Comparison of ENCODE assay signal across 25 mouse cellular contexts in the genomic region with DNA sequence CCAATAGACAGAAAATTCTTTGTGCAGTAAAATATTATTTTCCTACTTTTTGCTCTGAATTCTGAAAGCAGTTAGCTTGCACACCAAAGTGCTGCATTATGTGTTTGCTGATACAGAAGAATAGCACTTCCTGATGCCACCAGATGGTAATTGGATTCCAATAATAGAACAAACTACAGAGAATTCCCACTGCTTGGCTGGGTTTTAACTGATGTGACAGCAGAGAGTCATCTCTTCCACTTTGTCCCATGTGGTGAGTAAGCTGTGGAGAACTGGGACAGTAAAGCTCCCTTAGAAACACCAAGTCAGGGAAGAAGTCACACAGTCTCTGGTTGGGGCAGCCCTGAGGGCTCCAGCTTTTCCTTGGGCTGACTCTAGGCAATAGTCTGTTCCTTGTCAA.
DNase-seq lines count a peak whose midpoint lies in the region; ATAC-seq and TF ChIP-seq lines count a peak whose summit lies in the region.
"Had no signal": no experiment of that assay in that cellular context is flagged by ENCODE, and none has a peak within 500 bp of the region (broad histone marks: within the 10 kb centered on the region; RNA-seq: fewer than 3 reads in every experiment).

No protein-coding gene starts in this region.

- no peak for TF ChIP-seq CTCF in midbrain, postnatal 0 days (IDR thresholded peaks at IDR 0.05)

- H3K4me3 ChIP-seq in midbrain, postnatal 0 days (ENCODE audit: low read depth, low read length): no peak overlapping the region
- H3K4me3 ChIP-seq in midbrain, embryonic 14.5 days (replicated peaks; ENCODE audit: low read depth, low read length): no peak overlapping the region
- H3K4me3 ChIP-seq: embryonic facial prominence, embryonic 12.5 days; erythroblast, embryonic 14.5 days; forebrain, embryonic 13.5 days; gastrocnemius, adult 2 months; intestine, embryonic 15.5 days; liver, embryonic 12.5 days had no signal

- H3K27ac ChIP-seq in midbrain, postnatal 0 days (ENCODE audit: low read depth, low read length): no peak overlapping the region
- no peak overlapping the region for H3K27ac ChIP-seq in midbrain, embryonic 14.5 days (replicated peaks; ENCODE audit: low read depth, low read length)
- H3K27ac ChIP-seq: embryonic facial prominence, embryonic 12.5 days; forebrain, embryonic 13.5 days; gastrocnemius, adult 2 months; hindbrain, embryonic 14.5 days; intestine, embryonic 15.5 days; liver, embryonic 12.5 days had no signal

- no peaks in the 10 kb centered on the region for H3K9me3 ChIP-seq in midbrain, postnatal 0 days (ENCODE audit: low read length)
- no peaks in the 10 kb centered on the region for H3K9me3 ChIP-seq in midbrain, embryonic 14.5 days (ENCODE audit: control insufficient read depth, low read length)
- H3K9me3 ChIP-seq: embryonic facial prominence, embryonic 12.5 days; forebrain, embryonic 13.5 days; intestine, embryonic 15.5 days; liver, embryonic 12.5 days had no signal

- no peaks in the 10 kb centered on the region for H3K4me1 ChIP-seq in midbrain, postnatal 0 days (ENCODE audit: insufficient read depth, low read length)
- H3K4me1 ChIP-seq in midbrain, embryonic 14.5 days (ENCODE audit: control insufficient read depth, insufficient read depth, low read length): no peaks in the 10 kb centered on the region
- H3K4me1 ChIP-seq: embryonic facial prominence, embryonic 12.5 days; forebrain, embryonic 13.5 days; intestine, embryonic 15.5 days; liver, embryonic 12.5 days had no signal

- H3K27me3 ChIP-seq in midbrain, postnatal 0 days (ENCODE audit: insufficient read depth, low read length): no peaks in the 10 kb centered on the region
- no peaks in the 10 kb centered on the region for H3K27me3 ChIP-seq in midbrain, embryonic 14.5 days (ENCODE audit: control insufficient read depth, insufficient read depth, low read length)
- H3K27me3 ChIP-seq: CH12.LX; embryonic facial prominence, embryonic 12.5 days; forebrain, embryonic 13.5 days; intestine, embryonic 15.5 days; liver, embryonic 12.5 days had no signal

- no peak overlapping the region for H3K9ac ChIP-seq in midbrain, postnatal 0 days (replicated peaks; ENCODE audit: low read length, poor library complexity, severe bottlenecking)
- no peak overlapping the region for H3K9ac ChIP-seq in midbrain, embryonic 14.5 days (replicated peaks; ENCODE audit: low read length)
- H3K9ac ChIP-seq: embryonic facial prominence, embryonic 12.5 days; forebrain, embryonic 13.5 days; hindbrain, embryonic 14.5 days; intestine, embryonic 15.5 days; liver, embryonic 12.5 days had no signal

- no peaks in the 10 kb centered on the region for H3K36me3 ChIP-seq in midbrain, postnatal 0 days (ENCODE audit: insufficient read depth, low read length)
- H3K36me3 ChIP-seq in midbrain, embryonic 14.5 days (ENCODE audit: control insufficient read depth, insufficient read depth, low read length): no peaks in the 10 kb centered on the region
- H3K36me3 ChIP-seq: embryonic facial prominence, embryonic 12.5 days; intestine, embryonic 15.5 days; liver, embryonic 12.5 days had no signal

- no peak for ATAC-seq in midbrain, postnatal 0 days (ENCODE audit: low FRiP score)
- ATAC-seq in midbrain, embryonic 14.5 days (ENCODE audit: low FRiP score, low TSS enrichment): no peak
- ATAC-seq: forebrain, embryonic 13.5 days; intestine, embryonic 15.5 days; liver, embryonic 12.5 days; midbrain, embryonic 16.5 days had no signal

- H3K4me2 ChIP-seq in midbrain, postnatal 0 days (ENCODE audit: low read depth, low read length, poor library complexity, severe bottlenecking): no peak overlapping the region
- no peak overlapping the region for H3K4me2 ChIP-seq in midbrain, embryonic 14.5 days (ENCODE audit: low read length)
- H3K4me2 ChIP-seq: embryonic facial prominence, embryonic 12.5 days; forebrain, embryonic 13.5 days; heart, embryonic 11.5 days; hindbrain, embryonic 14.5 days; intestine, embryonic 15.5 days; liver, embryonic 12.5 days had no signal

- DNase-seq in frontal cortex, adult 2 months (ENCODE audit: extremely low spot score in 1 of 2, low spot score in 1 of 2): peak; percentile 21 to 51
- no peak for DNase-seq in frontal cortex, postnatal 14 days (ENCODE audit: low spot score in 2 of 2)
- peak; percentile 2 for DNase-seq in midbrain, postnatal 0 days (ENCODE audit: low spot score)
- no peak for DNase-seq in midbrain, embryonic 14.5 days
- DNase-seq in layer of hippocampus, adult 9-10 months (ENCODE audit: low spot score): peak; percentile 30
- peak; percentile 69 for DNase-seq in telencephalon, adult 2 months (ENCODE audit: low read depth, low spot score)
- no peak for DNase-seq in urinary bladder, postnatal 25 days (ENCODE audit: low spot score)
- DNase-seq: adrenal gland, postnatal 36 days; cerebellum, adult 9-10 months; gastrocnemius, adult 2 months; heart, postnatal 14 days; kidney, adult 9 months; kidney, postnatal 25 days; lung, adult 2 months; spleen, adult 18-20 months; thymus, adult 18-20 months had no signal

Comparison
In these comparisons a context has a peak if more than half of its experiments do, and no peak if none do; other contexts are left out.
1. DNase-seq: peak in frontal cortex, adult 2 months (2 of 2), midbrain, postnatal 0 days (single experiment), layer of hippocampus, adult 9-10 months (single experiment) and telencephalon, adult 2 months (single experiment); none in frontal cortex, postnatal 14 days (0 of 2), midbrain, embryonic 14.5 days (single experiment) and urinary bladder, postnatal 25 days (single experiment).